Mouse (Mus musculus): ENCODE results near the gene Mdh1.

The Mdh1 gene

DNA sequence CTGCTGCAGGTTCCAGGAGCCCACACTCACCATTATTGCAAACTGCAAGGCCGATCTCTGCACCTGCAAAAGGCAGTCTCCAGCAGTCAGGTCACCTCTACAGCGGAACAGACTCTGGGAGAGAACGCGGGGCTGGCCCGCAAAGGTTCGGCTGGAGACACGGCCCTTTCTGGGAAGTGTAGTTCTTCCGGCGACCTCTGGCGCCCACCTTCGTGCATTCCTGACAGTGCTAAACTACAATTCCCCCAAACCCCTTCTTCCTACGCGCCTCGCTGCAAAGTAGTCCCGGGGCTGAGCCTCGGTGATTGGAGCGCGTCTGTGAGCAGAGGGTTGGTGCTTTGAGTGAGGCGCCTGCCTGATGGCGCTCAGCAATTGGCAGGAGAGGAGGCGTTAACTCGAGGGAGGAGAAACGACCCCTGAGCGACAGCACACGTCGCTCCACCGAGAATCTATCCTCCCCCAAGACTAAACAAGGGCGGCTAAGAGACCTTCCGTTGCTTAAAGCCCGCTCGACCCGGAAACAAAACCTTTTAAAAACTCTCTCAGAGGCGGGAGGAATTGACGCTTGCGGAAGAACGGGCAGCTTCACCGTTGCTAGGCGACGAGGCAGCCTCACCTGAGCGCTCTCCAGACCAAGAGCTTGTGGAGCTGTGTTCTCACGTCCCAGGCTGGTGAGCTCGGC is at the start of gene Mdh1, which contains the start of gene Wdpcp:
TSS of gene Mdh1 (minus strand) at position 668 of the 682 bp plus-strand sequence.
TSS of gene Wdpcp (plus strand) at position 536 of the 682 bp plus-strand sequence.
- peak; percentile 96 for DNase-seq (ENCODE audit: low read depth, low spot score)

DNA sequence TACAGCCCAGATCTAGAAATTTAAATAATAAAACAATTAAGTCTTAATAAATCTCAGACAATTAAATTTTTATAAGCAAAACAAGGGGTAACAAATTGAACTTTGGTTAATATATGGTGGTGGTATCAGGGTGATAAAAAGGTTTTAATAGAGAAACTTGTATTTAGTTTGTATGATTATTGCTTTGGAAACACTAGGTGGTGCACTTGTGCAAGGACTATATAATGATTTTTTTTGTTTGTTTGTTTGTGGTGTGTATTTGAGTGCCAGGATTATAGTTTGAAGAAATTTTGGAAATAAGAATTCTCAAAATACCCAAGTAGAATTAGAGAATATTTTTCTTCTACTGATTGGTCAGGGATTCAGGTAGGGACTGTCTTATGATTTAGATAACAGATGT is 43.7 kb upstream of the Mdh1 start:
- no peak for DNase-seq (ENCODE audit: low read depth, low spot score)

GRCm38 (mm10) chr11:21602497-21602896 is 30.3 kb upstream of the Mdh1 start:
- DNase-seq (ENCODE audit: low read depth, low spot score) = no peak

- DNase-seq (ENCODE audit: low read depth, low spot score) = no peak
These were observed 11.1 kb upstream of the Mdh1 start for GRCm38 (mm10) chr11:21583286-21583685.

- DNase-seq (ENCODE audit: low read depth, low spot score) = no peak
These were observed 9.3 kb upstream of the Mdh1 start for GRCm38 (mm10) chr11:21581472-21581871.

DNA sequence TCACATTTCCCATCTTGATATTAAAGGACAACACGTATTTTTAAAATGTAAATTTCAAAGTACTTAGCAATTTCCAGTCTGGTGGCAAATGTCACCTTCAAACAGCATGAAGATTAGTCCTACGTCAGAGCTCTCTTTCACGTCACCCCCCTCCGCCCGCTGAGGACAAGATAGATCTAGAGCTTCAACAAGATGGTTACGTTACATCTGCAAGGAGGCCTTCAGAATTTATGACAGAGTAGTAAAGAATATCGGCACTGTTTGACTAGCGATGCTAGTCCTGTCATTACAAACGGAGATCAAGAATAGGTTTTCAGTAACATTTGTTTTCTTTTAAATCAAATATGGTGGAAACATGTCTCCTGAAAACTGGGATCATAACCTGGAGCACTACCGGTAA is 1.2 kb downstream of the Mdh1 start:
- peak; percentile 32 for DNase-seq (ENCODE audit: low read depth, low spot score)

DNA sequence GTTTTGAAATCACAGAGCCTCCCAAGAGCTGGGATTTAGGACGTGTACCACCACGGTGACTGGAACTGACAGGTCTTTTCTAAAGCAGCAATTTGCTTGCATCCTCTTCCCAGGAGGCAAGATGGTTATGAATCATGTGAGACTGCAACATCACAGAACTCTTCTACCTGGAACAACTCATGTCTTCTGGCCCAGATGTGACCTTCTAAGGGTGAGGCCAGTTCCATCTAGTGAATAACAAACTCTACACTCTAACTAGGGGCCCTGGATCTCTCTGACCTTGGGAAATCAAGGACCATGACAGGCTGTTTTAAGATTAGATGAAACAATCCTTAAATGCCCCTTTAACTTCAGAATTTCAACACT is 2.1 kb downstream of the Mdh1 start:
- DNase-seq (ENCODE audit: low read depth, low spot score) = no peak

DNA sequence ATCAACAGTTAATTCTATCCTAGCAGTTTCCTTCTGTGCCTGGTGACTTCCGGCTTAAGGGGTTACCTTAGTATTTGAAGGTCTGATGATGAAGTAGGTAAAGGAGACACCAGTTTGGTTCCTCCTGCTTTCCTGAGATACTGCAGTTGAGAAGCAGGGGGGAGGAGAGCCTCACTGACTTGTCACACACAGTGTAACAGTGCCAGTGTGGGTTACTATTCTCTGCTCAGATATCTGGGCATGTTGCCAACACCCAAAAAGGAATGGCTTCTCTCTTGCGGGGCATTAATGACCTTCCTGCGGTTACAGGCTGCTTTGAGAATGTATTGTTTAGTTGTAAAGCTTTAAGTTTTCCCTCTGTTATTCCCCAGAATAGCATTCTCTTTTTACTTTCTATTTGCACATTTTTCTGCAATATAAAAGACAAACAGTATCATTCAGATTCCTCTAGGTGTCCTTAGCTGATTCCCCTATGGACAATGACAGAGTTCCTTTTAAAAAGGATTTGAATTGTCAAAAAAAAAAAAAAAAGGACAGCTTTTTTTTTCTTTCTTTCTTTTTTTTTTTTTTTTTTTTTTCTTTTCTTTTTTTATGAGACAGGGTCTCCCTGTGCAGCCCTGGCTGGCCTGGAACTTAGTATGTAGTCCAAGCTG is 2.6 kb downstream of the Mdh1 start:
- peak; percentile 66 for DNase-seq (ENCODE audit: low read depth, low spot score)

DNA sequence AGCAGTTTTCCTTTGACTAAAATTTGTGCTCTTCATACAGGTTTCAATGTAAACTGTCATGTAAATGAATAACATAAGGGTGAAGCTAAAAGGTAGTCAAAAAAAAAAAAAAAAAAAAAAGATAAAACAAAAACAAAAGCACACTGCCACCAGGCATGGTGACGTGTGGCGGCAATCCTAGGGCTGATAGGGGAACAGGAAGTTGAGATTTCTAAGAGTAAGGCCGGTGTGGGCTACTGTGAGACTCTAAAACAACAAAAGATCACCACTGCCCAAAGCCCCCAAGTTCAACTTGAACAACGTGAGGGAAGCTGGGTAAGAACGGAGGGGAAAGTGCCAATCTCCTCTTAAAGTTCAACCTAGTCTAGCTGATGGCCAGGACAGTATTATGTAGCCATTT is 3.2 kb downstream of the Mdh1 start:
- no peak for DNase-seq (ENCODE audit: low read depth, low spot score)

- no peak for DNase-seq (ENCODE audit: low read depth, low spot score)
These were observed 4.4 kb downstream of the Mdh1 start for GRCm38 (mm10) chr11:21567733-21568132.

DNA sequence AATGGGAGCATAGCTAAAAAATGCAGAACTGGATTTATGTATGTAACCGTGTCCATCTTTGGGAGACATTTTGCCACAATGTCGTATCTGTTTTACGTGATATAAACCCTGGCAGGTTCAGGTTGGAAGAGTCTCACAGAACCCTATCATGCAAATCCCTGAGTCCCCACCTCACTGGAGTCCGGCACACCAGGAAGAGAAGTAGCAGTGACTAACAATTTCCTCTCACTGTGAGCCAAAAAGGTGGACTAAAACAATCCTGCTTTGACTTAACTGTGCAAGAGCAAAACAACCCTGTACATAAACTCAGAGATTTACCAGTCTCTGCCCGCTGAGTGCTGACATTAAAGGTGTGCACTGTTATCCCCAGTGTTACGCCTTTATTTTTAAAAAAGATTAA is 5.2 kb downstream of the Mdh1 start:
- no peak for DNase-seq (ENCODE audit: low read depth, low spot score)

DNA sequence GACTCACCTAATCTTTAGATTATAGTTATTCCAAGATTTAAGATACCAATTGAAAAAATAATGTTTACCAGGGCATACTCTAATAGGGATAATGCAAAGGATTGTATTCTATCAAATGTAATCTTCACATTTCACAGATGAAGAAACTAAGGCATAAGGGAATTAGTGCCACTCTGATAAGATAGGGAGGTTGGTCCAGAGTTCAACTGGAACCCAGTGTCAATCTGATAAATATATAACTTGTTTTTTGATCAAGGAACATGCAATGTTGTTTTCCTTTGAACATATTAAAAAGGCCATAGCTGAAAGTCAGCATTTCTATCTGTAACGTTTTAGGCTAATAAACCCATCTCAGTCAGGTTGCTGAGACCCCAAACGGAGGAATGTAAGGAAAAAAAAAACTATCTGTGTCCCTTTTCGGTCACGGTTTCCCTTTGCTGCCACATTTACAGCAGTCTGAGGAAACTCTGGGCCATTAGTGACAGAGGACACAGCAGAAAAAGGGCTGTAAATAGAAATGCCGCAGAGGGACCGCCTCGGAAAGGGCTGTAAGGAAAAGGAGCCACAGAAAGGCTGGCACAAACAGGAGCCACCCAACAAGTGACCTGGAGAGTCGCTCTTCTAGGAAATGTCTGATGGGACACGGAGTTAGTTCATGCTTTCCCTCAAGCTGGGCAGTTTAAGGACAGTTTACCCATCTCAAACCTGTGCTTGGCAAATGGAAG is 7.3 kb downstream of the Mdh1 start:
- no peak for DNase-seq (ENCODE audit: low read depth, low spot score)

DNA sequence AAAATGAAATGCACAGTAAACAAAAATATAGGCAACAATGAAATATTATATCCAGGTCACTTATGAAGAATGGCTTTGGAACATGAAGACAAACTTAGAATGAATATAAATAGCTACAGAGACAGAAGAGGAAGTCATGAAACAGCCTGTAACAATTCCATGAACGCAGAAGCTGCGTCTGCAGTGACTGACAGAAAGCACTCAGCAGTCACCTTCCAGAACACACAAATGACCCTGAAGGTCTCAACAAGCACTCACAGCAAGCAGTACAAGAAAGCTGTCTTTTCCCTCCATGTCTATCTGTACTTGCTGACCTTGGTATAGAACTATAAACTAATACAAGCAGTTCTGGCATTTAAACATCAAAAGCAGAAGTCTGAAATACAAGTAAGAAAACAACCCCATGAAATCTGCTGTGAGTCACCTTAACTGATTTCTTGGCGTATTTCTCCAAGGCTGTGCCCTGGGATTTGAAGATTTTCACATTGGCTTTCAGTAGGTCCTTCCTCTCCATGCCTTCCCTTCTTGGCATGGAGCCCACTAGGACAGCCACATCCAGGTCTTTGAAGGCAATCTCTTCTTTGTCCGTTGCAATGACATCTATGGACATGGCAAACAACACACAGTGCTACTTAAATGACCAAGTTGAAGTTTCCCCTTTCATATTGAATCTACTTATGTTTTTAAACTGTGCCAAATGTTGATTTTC is 8.4 kb downstream of the Mdh1 start:
- DNase-seq (ENCODE audit: low read depth, low spot score) = no peak

DNA sequence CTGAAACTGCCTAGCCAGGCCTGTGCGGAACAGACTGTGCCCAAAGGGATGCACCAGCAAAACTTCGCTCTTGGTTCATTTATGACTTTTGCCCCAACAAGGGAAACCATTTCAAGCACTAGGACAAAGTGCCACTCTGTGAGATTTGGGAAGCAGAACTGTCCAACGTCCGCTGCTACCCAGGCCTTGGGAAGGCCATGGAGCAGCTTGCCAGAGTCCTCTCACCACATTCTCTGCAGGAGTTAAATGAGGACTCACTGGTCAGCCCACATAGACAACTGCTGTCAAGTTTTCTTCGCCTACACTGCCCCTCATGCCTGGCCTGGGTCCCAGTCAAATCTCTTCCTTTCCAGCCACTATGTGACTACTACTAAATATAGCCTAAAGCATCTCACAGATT is 10.8 kb downstream of the Mdh1 start:
- DNase-seq (ENCODE audit: low read depth, low spot score) = peak; percentile 18

DNA sequence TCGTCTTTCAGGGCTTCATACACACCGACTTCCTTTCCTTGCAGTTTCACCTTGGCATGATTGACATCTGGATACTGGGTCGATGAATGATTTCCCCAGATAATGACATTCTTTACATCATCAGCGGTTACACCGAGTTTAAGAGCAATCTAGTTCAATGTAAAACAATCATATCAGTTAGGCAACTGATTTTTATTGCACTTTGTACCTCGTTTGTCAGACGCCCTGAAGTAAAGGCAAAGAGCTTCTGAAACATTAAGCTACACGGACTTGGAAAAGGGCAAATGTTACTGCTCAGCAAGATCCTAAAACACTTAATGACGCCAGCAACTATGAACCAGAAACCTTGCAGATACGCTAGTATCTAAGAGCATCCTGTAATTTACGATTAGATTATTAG is 12.4 kb downstream of the Mdh1 start:
- no peak for DNase-seq (ENCODE audit: low read depth, low spot score)

DNA sequence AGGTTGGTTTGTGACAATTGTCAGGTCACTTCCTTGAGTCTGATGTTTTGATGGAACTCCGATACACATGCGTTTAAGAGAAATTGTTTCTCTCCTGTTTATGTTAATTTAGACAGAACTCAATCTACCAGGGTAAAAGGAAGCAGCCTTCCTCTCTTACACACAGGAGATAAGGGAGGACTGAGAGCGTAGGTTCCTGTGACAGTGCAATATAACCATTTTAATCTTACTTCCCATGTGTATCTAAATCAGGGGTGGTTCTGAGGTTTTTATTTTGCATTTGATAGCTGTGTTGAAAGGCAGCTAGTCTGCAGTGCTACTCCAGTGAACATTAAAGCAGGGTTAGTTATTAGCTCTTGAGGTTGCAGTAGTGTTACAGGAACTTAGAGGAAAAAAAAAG is 20.1 kb downstream of the Mdh1 start:
- DNase-seq (ENCODE audit: low read depth, low spot score) = no peak

- no peak for DNase-seq (ENCODE audit: low read depth, low spot score)
These were observed 21.7 kb downstream of the Mdh1 start for GRCm38 (mm10) chr11:21550222-21551173.

DNA sequence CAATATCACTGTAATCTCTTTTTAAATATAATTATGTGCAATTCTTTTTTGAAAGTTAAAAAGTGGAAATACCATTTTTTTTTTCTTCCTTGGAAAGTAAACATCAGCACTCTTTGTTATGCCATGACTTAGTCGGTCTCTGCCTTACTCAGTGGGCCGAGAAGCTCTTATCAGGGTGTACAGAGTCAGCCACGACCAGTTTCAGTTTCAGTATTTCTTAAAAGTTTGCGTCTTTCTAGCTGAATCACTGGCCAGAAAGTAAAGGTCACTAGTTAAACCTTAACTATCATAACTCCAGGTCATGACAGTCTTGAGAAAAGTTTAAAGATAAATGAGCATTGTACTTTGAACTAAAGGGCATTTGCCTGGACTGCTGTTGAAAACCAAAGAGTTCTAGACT is 22.4 kb downstream of the Mdh1 start:
- DNase-seq (ENCODE audit: low read depth, low spot score) = no peak

- no peak for DNase-seq (ENCODE audit: low read depth, low spot score)
These were observed 23.1 kb downstream of the Mdh1 start for GRCm38 (mm10) chr11:21549052-21549451.

- no peak for DNase-seq (ENCODE audit: low read depth, low spot score)
These were observed 24.6 kb downstream of the Mdh1 start for GRCm38 (mm10) chr11:21547518-21547917.

DNA sequence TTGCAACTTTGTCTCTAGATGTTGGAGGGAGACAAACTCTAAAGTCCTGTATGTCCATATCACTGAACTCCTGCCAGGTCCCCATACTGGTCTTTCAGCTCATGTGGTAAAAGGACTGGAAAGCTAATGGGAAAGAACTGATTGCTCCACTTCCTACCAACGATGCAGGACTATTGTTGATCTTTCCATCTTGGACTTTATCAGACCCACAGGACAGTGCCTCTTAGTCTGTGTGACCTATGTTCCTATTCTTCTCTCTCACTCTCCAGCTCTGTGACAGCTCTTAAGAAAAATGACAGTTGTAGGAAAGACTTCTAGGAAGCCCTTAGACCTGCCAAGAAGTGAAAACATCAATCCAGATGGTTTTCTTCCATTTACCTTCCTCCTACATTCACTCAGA is 25.5 kb downstream of the Mdh1 start:
- DNase-seq (ENCODE audit: low read depth, low spot score) = no peak
